Mouse (Mus musculus): ENCODE measurements around the gene Prr13. TPM values are rescaled to one million over a fixed set of nuclear protein-coding genes. Genes with fewer than 3 reads are reported as not detected.

Prr13 gene
- total RNA-seq, 2 experiments from 2014 or later, result 40.2 to 42.7 TPM

GRCm38 (mm10) chr15:102501084-102501814, 42.4 kb downstream of the Prr13 start:
- Histone ChIP-seq H3K4me3 (no peak overlapping the region), H3K27ac (peak overlapping the region; percentile 76; the same call in 1 of the 2 replicates)
- no peak for DNase-seq (ENCODE audit: low spot score in 2 of 2)
- TF ChIP-seq CTCF (conservative IDR thresholded peaks at IDR 0.05), result no peak

- Histone ChIP-seq H3K4me3 (no peak overlapping the region), H3K27ac (peak overlapping the region; percentile 76; the same call in 1 of the 2 replicates)
- no peak for TF ChIP-seq CTCF (conservative IDR thresholded peaks at IDR 0.05)
- no peak for DNase-seq (ENCODE audit: low spot score in 2 of 2)
Observed at GRCm38 (mm10) chr15:102502254-102502840, 43.5 kb downstream of the Prr13 start.

GRCm38 (mm10) chr15:102503447-102503846, 44.6 kb downstream of the Prr13 start, which contains the start of gene Gm10337:
TSS of gene Gm10337 (plus strand) at chr15:102503722.
- Histone ChIP-seq H3K4me3 (no peak within 1 kb of the TSS), H3K27ac (peak within 1 kb of the TSS; percentile 76; the same call in 1 of the 2 replicates)
- no peak for TF ChIP-seq CTCF (conservative IDR thresholded peaks at IDR 0.05)
- DNase-seq (ENCODE audit: low spot score in 2 of 2), result no peak

GRCm38 (mm10) chr15:102503924-102504782, 45.3 kb downstream of the Prr13 start:
- DNase-seq (ENCODE audit: low spot score in 2 of 2), result no peak
- H3K27ac ChIP-seq, result peak overlapping the region; percentile 76; the same call in 1 of the 2 replicates
- H3K4me3 ChIP-seq, result no peak overlapping the region
- TF ChIP-seq CTCF (conservative IDR thresholded peaks at IDR 0.05), result no peak

GRCm38 (mm10) chr15:102505073-102505769, 46.4 kb downstream of the Prr13 start:
- TF ChIP-seq CTCF (conservative IDR thresholded peaks at IDR 0.05), result no peak
- DNase-seq (ENCODE audit: low spot score in 2 of 2), result no peak
- Histone ChIP-seq H3K4me3 (no peak overlapping the region), H3K27ac (peak overlapping the region; percentile 19)

- peak overlapping the region; percentile 19 for H3K27ac ChIP-seq
- H3K4me3 ChIP-seq, result no peak overlapping the region
- TF ChIP-seq CTCF (conservative IDR thresholded peaks at IDR 0.05), result no peak
- peak in 1 of 2 experiments; percentile 1 for DNase-seq (ENCODE audit: low spot score in 2 of 2)
Observed at GRCm38 (mm10) chr15:102505770-102506463, 47.1 kb downstream of the Prr13 start.

- Histone ChIP-seq H3K4me3 (no peak overlapping the region), H3K27ac (no peak overlapping the region)
- DNase-seq (ENCODE audit: low spot score in 2 of 2), result no peak
- TF ChIP-seq CTCF (conservative IDR thresholded peaks at IDR 0.05), result no peak
Observed at GRCm38 (mm10) chr15:102506464-102506830, 47.6 kb downstream of the Prr13 start.

- Histone ChIP-seq H3K27ac (no peak overlapping the region), H3K4me3 (no peak overlapping the region)
- no peak for DNase-seq (ENCODE audit: low spot score in 2 of 2)
- no peak for TF ChIP-seq CTCF (conservative IDR thresholded peaks at IDR 0.05)
Observed at GRCm38 (mm10) chr15:102506864-102507263, 48.0 kb downstream of the Prr13 start.

GRCm38 (mm10) chr15:102507561-102507960, 48.7 kb downstream of the Prr13 start:
- no peak for TF ChIP-seq CTCF (conservative IDR thresholded peaks at IDR 0.05)
- no peak for DNase-seq (ENCODE audit: low spot score in 2 of 2)
- H3K27ac ChIP-seq, result no peak overlapping the region
- H3K4me3 ChIP-seq, result no peak overlapping the region

- Histone ChIP-seq H3K4me3 (no peak overlapping the region), H3K27ac (no peak overlapping the region)
- no peak for DNase-seq (ENCODE audit: low spot score in 2 of 2)
- TF ChIP-seq CTCF (conservative IDR thresholded peaks at IDR 0.05), result no peak
Observed at GRCm38 (mm10) chr15:102508336-102508735, 49.5 kb downstream of the Prr13 start.

- peak overlapping the region; percentile 85 for H3K4me3 ChIP-seq
- no peak for TF ChIP-seq CTCF (conservative IDR thresholded peaks at IDR 0.05)
- peak overlapping the region; percentile 93 for H3K27ac ChIP-seq
- no peak for DNase-seq (ENCODE audit: low spot score in 2 of 2)
Observed at GRCm38 (mm10) chr15:102510110-102510509, 51.3 kb downstream of the Prr13 start.

Measured in layer of hippocampus, adult 2 months (tissue).